Mouse (Mus musculus) gastrocnemius, postnatal 10 days (tissue): ENCODE results near the gene Fntb. TPM values are rescaled to one million over a fixed set of nuclear protein-coding genes. Genes with fewer than 3 reads are reported as not detected.

Experiments
- DNase-seq: peaks from one replicate; pipeline ENCODE4 v3.0.0; 2021; ENCODE audit warnings: mixed read lengths
- total RNA-seq, 2 experiments: library from RNA; stranded (reverse); gene quantifications; 2 replicates each; pipeline ENCODE4 v1.2.3; 2021

Gene Fntb
- total RNA-seq, 2 experiments from 2014 or later, result 17.0 to 18.1 TPM

DNA sequence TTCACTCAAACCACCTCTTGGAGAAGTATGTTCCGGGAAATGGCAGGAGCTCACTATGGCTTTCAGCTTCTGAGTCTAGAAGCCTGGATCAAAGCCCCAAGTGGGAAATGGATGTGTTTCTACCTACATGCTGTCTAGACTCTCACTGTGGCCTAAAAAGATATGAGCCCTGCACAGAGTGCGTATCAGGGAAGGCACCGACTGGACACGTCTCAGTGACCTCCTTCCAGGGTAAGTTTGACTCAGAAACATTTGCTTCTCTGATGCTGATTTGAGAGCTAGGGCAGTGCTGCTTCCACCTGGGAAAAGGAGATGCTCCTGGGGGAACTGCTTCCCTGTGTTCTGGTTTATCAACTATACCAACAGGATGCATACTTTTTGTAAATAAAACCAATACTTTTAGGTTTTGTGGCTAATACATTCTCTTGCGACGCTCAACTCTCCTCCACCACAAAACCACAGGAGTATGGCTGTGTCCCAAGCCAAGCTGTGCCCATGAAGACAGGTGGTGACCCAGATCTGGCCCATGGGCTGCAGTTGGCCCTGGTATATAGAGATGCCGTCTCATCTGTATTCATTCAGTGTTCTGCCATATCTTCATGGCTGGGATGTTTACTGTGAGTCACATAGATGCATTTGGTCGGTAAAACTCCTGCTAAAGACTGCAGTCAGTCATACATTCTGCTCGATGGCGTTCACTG, 159.7 kb downstream of the Fntb start:
- DNase-seq, result no peak

DNA sequence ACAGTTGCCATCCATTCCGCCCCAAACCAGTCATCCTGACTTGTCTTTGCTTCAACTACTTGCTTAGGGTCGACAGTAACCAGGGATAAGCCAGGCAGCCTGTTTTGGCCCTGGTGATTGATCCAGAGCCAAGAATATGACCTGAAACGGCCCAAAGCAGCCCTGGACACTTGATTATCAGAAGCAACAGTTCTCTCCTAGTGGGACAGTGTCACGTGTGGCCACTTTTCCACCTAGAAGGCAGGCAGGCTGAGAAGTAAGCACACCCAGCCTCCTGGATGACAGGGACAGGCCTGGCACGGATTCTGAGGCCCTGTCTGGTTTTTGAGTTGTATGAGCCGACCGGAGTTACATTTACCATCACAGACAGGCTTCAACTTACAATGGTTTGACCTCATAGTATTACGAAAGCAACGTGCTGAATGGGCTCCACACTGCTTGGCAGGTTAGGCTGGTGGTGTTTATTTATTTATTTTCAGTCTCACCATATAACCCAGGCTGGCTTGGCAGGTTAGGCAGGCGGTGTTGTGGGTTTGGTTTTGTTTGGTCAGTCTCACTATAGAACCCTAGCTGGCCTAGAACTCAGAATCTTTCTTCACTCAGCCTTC, 161.1 kb downstream of the Fntb start:
- DNase-seq, result no peak

DNA sequence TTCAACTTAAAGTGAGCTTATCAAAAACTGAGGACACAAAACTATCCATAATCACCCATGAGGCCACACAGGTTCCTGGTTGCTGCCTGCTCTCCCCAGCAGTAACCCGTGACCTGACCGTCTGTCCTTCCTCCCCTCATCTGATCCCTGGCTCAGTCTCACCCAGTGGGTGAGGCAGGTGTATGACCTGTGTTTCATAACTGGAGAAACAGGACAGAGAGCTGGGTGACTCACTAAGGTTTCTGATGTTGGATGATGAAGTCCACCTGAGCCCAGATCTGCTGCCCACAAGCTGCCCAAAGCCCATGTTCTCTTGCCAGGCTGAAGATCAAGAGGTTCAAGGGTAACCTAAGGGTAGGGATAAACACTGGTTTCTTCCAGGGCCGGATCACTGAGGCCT, 161.6 kb downstream of the Fntb start:
- DNase-seq, result no peak

DNA sequence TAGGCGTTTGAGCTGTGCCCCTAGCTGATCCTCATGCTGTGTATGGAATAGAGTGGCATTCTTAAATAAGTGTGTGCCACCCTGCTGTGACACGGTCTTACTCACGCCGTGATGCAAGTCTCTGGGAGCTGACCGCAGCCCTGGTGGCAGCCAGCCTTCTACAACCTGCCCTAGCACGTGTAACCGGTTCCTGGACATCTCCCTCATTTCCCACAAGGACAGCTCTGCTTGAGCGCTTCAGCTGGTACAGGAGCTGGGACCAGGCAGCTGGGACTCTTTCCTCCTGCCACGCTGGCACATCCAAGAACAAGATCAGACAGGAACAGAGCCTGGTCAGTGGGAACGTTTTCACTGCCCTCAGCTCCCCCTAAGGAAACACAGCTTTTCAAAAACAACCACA, 162.2 kb downstream of the Fntb start:
- DNase-seq, result no peak

DNA sequence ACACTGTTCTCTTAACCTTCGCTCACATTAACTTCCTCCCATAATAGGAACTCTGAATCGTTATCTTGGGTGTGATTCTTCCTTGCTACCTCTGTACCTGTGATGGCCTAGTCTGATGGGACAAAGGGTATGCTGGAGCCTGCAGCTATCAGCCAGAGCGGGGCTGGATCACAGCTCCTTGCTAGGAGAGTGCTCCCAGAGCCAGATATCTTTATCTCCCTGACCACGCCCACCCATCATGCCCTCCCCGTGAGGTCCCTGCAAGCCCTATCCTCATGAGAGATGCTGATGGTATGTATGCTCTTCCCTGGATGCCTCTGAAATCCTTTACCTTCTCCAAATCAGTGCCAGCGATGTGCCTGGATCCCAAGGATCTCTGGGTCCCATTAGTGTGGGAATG, 164.8 kb downstream of the Fntb start:
- DNase-seq, result no peak

DNA sequence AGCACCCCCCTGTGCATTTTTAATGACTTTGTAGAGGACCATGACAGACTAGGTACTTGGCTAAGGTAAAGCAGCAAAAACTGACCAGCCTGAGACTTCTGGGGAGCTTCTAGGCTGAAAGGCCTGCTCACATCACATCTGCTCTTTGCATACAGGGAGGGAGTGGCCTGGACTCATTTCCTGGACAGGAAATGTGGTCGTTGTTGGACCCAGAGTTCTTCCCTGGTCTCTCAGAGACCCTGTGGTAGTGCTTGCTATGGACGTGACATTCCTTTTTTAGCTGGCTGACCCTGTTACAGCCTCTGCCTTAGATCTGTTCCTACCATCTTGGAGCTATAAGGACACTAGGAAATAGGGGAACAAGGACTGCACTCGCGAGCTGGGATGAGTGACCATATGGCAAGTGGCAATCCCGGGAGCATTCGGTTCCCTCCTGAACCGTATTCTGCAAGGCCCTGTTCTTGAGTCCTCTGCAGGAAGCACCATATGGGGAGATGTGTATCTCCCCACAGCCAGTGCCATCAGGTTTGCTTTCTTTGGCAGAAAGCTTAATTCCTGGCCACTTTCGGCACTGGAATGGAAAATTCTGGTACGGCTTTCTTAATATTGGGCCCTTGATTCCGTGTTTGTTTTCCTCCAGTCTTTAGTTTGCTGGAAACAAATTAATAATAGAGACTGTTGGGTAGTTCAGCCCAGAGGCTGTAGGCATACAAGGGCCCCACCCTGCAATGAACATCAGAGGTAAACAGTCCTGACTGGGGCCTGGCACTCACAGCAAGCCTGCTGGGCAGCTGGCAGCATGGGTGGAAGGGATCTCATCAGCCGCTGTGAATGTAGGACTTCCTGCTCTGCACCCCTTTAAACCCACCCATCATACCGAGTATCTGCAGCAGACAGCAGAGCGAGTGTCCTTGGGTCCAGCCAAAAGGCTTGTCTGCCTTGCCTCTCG, 166.6 kb downstream of the Fntb start:
- no peak for DNase-seq

- no peak for DNase-seq
Observed at GRCm38 (mm10) chr12:76932688-76933060, 167.3 kb downstream of the Fntb start.

- no peak for DNase-seq
Observed at GRCm38 (mm10) chr12:76934438-76934837, 169.0 kb downstream of the Fntb start.

GRCm38 (mm10) chr12:76936211-76936610, 170.8 kb downstream of the Fntb start:
- DNase-seq, result no peak

GRCm38 (mm10) chr12:76938013-76938412, 172.6 kb downstream of the Fntb start:
- no peak for DNase-seq

DNA sequence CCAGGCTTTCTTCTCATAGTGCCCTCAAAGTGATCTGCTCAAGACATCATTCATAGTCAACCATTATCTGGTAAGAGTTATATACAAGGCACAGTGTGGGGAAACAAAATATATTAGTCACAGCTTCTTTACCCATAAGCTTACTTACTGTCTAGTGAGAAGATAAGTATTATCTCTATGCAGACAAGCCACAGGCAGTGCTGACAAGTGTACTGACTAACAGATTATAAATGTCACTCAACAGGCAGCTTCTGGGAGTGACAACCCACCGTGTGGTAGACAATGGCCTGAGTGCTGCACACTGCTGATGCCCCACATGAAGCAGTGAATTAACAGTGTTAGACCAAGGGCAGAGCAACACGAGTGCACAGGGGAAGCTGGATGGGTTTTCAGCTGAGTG, 176.1 kb downstream of the Fntb start:
- DNase-seq, result no peak

DNA sequence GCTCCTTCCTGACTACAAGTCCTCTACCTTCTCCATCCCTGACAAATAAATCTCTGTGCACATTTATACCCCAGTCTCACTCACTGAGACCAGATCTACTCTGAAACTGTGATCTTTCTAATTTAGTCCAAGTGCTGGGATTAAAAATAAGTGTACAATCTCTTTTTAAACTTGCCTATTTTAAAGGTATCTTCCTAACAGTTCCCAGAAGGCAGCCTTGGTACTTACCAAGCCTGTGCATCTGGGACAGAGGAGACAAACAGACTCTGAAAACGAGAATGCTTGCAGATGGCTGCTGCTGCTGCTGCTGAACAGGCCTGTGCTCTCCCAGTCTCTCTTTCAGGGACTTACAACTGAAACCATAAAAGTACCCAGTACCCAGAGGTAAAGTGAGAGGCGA, 177.1 kb downstream of the Fntb start:
- DNase-seq, result no peak

DNA sequence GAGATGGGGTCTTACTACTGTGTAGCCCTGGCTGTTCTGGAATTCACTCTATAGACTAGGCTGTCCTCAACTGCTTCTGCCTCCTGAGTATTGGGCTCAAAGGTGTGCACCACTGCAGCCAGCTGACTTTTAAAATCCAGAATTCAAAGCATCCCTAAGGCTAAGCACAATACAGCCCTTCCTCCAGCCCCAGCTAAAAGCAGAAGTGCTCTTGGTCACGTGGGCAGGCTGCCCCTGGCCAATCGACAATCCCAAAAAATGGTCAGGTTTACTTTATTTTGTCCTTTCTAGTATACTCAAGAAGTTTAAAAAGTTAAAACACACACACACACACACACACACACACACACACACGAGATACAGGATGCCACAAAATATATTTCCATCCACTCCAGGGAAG, 177.7 kb downstream of the Fntb start:
- DNase-seq, result no peak

- no peak for DNase-seq
Observed at GRCm38 (mm10) chr12:76943466-76943865, 178.1 kb downstream of the Fntb start.

GRCm38 (mm10) chr12:76947487-76947886, 182.1 kb downstream of the Fntb start:
- no peak for DNase-seq

GRCm38 (mm10) chr12:76948185-76948584, 182.8 kb downstream of the Fntb start:
- no peak for DNase-seq

GRCm38 (mm10) chr12:76948781-76949180, 183.4 kb downstream of the Fntb start:
- no peak for DNase-seq

DNA sequence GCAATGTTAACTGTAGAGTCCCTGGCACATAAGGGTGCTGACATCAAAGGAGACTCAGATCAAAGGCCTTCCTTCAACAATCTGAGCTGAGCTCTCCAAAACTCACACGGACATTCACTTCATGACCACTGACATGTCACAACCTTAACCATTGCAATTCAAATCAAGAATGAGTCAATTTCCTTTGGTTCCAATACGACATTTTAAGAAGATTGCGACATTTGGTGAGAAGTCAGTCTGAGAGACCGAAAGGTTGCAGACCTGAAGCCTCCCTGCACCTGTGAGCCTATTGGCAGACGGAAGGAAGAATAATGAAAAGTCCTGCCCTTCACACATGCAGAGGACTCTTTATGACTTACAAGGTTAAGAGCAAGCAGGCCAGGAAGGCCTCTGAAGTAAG, 184.9 kb downstream of the Fntb start:
- no peak for DNase-seq

DNA sequence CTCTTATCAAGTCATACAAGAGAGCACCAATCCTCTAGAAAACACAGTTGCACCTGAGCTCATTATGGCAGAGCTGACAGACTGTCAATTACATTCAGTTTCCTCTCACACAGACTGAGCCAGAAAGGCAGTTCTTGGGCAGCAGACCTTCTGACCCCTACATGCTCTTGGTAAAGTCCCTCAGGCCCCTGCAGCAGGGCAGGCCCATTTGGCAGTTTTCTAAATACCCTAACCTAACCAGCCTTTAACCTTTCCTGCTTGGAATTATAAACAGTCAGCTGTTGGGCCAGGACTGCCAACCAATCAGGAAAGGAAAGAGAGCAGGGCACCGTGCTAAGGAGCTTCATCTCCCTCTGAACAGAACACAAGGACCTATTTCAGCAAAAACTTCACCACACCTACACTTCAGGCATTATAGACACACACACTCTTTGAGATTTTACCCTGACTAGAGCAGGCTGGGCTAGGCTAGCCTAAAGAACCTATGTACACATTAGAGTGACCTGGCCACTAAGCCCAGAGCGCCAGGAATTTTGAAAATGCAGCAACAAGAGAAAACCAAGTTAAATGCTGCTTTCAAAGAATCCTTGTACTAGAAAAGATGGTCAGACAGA, 188.5 kb downstream of the Fntb start:
- no peak for DNase-seq

DNA sequence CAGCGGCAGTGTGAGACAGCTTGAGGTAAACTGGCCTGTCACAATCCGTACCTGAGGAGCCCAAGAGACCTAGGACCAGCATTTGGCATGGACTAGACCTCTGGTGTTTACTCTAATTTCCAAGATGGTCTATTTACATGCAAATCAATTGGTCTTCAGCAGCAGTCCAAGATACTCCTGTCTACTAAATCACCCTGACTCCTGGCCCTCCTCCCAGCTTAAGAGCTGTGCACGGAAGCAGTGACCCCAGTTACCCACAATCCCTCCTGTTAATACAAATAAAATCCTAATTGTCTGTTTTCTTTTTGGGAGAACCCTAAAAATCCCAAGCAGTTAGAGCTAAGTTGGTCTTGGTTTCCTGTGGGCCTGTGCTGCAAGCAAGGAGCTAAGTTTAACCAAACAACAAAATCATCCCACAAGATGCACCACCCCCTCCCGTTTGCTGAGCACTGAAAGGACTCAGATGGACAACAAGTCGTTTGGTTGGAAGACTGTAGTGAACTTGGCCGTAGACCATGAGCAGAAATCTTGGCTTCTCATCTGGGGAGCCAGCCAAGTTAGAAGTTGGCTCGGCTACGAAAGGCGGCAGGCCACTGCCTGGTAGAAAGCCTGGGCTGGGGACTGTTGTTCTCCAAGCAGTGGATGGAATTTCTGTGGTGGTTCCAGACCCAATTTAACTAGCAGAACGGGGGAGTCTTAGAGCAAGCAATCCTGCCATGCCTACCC, 189.5 kb downstream of the Fntb start:
- peak; percentile 79 for DNase-seq

GRCm38 (mm10) chr12:76957688-76958087, 192.3 kb downstream of the Fntb start:
- DNase-seq, result no peak
